Mouse (Mus musculus): Measurements from ENCODE around the gene Sim1.

The Sim1 gene

GRCm38 (mm10) chr10:50901601-50902475 is 7.3 kb downstream of the Sim1 start:
- in situ Hi-C loops (cut with MseI, MboI), result loop anchor here (10.0 to 25.0 kb wide), 3 partner anchors 360 to 510 kb away; no protein-coding TSS in a partner anchor

DNA sequence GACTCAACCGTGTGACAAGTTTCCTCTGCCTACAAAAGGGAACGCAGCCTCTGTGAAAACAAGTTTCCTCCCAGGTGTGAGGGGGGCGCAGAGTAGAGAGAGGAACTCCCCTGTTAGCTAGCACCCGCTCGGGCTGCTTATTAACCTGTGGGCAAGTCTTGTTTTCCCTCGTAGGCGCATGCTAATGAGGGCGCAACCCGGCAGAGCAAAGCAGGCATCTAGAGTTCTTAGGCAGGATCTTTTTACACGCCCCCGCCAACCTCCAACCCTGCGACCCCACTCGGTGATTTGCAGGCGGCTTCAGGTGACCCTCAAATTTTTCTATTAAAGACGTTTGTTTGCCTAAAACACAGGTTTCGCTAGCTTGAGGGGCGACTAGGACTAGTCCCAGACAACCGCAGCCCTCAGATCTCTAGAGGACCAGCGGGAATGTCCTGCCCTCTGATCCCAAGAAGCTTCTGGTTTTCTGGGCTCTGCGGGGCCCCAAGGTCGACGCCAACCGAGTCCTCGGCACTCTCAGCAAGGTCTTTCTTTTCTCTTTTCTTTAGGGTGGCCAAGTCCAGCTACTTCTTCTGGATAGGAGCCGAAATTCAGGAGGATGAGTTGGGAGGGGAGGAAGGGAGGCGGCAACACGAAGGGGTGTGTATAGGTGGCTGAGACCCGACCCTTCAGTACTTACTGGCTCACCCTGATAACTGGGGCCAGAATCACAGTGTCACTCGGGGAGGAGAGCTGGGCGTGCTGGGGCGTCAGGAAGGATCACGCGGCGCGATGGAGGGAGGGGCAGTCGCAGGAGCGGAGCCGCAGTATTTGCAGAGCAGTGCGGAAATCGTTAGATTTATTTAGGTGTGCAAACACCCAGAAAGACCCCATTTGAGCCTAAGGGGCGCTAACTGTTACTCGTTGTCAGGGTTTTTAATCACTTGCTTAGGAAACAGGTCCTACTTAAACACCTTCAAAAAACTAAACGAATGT is 8.5 kb downstream of the Sim1 start:
- in situ Hi-C loops (cut with MseI, MboI), result loop anchor here (10.0 to 25.0 kb wide), 3 partner anchors 359 to 509 kb away; no protein-coding TSS in a partner anchor

GRCm38 (mm10) chr10:50903846-50904763 is 9.6 kb downstream of the Sim1 start:
- in situ Hi-C loops (cut with MseI, MboI), result loop anchor here (10.0 to 25.0 kb wide), 3 partner anchors 358 to 508 kb away; no protein-coding TSS in a partner anchor

DNA sequence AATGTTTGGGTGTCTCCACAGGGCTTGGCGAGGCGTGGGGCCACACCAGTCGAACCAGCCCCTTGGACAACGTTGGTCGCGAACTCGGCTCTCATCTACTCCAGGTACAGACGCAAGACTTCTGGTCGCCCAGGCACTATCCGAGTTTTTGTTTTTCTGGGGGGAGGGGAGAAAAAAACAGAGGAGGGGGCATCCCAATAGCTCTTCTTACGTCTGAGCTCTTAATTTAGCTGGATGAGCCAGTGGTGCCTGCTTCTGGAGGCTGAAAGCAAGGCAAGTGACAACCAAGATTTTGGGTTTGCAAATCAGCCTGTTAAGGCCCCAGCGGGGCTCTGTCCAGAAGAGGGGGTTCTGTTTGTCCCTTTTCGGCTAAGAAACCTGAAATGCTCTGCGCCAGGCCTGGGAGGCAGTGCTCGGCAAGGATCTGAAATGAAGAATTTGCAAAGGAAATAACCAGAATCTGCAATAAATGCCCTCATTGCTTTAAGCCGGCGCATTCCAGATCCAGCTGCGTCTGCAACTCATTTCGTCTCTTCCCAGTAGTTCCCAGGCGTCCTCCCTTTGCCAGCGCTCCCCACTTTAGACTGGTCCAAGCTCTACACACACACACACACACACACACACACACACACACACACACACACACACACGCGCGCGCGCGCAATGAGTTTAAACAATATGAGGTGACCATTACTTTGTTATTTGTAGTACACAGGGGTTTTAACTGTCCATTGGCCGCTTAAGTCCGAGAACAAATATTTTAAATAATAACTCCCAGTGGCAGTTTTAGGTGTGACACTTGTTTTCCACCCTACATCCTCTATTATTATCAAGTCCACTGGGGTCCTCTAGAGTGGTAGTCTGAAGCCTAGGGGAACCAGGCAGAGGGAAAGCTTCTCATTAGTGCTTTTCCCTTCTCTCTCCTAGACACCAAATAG is 10.5 kb downstream of the Sim1 start:
- in situ Hi-C loops (cut with MseI, MboI), result loop anchor here (10.0 to 25.0 kb wide), 3 partner anchors 357 to 507 kb away; no protein-coding TSS in a partner anchor

- in situ Hi-C loops (cut with MseI, MboI), result loop anchor here (25.0 kb wide), 2 partner anchors 352 to 502 kb away; no protein-coding TSS in a partner anchor
Measured at GRCm38 (mm10) chr10:50910400-50910799, 15.8 kb downstream of the Sim1 start.

DNA sequence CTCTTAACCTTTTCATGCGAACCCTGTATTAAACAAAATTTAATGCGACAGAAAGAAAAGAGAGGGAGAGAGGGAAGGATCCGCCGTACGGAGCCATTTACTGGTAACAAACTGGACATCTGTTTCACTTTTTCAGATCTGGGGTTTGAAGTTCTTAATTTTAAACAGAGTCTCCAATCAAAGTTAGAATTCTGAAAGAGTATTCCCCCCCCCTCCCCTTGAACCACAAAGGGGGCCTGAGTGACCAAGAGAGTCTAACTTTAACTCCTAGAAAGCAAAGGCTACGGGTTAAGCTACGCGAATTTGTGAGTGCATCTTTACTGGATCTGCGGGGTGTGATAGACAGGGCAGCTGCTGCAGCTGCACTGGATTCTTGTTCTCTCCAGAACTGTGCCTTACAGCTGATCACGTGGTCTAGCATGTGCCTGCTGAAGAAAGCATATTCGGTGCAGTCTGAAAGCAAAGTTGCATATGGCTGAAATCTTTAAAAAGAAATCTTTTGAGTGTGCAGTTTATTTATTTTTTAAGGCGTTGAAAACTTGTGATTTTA is 16.4 kb downstream of the Sim1 start:
- in situ Hi-C loops (cut with MseI, MboI), result loop anchor here (25.0 kb wide), 2 partner anchors 351 to 501 kb away; no protein-coding TSS in a partner anchor

- in situ Hi-C loops (cut with MseI, MboI), result loop anchor here (25.0 kb wide), 2 partner anchors 347 to 497 kb away; no protein-coding TSS in a partner anchor
Measured at GRCm38 (mm10) chr10:50915607-50916006, 21.1 kb downstream of the Sim1 start.

DNA sequence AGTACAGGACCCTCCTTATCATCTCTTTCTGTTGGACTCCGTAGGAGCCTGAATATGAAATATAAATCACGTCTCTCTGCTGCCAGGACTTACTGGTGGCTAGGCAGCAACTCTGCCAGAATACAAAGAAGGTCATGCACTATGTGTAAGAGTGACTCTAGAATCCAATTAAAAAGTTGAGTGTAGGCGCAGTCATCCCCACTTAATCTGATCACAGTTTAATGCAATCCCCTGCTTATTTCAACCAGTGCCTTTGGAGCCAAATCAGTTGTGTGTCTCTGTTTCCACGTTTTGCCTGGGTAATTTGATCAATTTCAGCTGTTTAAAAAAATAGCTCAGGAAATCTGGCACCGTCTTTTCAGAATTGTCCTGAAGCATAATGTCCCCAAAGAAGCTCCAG is 34.7 kb downstream of the Sim1 start:
- in situ Hi-C loops (cut with MseI, MboI), result no loop called here

DNA sequence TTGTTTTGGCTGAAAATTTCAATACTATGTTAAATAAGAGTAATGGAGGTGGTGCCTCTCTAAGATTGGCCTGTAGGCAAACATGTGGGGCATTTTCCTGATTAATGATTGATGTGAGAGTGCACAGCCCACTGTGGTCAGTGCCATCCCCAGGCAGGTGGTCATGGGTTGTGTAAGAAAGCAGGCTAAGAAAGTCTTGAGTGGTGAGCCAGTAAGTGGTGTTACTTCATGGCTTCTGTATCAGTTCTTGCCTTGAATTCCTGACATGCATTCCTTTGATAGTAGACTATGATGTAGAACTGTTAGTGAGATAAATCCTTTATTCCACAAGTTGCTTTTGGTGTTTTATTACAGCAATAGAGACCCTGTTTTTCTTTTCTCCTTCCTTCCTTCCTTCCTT is 41.1 kb downstream of the Sim1 start:
- in situ Hi-C loops (cut with MseI, MboI), result no loop called here

DNA sequence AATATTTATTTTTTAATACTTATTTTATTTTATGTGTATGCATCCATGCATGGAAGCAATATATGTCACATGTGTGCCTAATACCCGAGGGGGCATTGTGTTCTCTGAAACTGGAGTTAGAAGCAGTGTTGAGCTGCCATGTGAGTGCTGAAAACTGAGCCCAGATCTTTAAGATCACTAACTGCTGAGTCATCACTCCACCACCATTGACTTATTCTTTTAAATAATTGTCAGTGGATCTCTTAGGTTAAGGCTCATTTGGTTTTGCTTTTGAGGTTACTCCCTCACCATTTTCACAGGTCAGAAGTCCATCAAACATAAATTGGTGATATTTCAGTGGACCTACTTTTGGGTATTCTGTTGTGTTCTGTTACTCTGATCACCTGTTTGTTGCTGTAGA is 79.1 kb downstream of the Sim1 start:
- in situ Hi-C loops (cut with MseI, MboI), result no loop called here

DNA sequence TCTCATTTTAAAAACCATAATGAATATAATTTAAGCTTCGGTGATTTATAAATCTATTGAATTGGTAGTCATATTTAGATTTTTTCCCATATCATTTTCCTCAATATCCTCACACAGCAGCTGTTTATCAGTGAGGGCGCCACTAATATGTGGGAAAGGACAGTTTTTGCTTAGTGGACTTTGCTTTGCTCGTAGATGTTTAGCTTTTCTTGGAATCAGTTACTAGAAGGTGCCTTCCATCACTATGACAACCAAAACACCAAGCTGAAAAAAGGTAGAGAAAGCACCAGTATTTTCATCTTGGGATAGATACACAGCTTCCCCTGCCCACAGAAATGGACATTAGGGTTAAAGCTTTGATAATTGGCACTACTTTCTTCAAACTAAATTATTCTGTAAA is 87.3 kb downstream of the Sim1 start:
- in situ Hi-C loops (cut with MseI, MboI), result no loop called here

GRCm38 (mm10) chr10:50983620-50984019 is 89.1 kb downstream of the Sim1 start:
- in situ Hi-C loops (cut with MseI, MboI), result no loop called here

- in situ Hi-C loops (cut with MseI, MboI), result no loop called here
Measured at GRCm38 (mm10) chr10:51007798-51008197, 113.2 kb downstream of the Sim1 start.

DNA sequence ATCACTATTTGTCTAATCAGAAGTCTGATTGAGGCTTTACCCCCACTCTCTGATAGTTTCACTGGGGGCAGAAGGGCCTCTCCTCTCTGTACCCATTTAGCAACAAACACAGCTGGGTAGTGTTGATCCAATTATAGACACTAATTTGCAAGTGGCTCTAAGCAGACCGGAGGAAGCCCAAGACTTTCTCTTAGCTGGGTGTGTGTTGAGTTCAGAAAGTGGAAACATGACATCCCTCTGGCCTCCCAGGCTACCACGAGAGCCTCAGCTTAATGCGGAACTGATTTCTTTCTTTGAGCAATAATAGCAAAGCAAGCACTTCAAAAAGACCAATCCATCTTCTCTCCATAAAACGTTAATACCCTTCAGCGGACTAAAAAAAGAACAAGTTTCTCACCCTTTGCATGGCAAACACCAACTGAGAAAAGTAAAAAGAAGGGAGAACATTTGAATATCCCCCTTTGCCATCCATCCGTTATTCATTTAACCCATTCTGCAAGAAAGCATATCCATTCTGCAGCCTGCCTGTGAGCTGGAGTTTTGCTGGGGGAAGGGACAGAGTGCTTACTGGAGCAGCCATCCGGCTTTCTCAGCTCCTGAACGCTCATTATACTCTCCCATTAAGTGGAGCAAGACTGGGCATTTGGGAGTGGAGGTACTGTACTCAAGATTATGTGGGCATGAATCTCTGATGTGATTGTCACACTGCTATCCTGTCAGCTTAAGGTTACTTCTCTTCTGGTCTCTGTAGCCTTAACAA is 117.0 kb downstream of the Sim1 start:
- in situ Hi-C loops (cut with MseI, MboI), result no loop called here

DNA sequence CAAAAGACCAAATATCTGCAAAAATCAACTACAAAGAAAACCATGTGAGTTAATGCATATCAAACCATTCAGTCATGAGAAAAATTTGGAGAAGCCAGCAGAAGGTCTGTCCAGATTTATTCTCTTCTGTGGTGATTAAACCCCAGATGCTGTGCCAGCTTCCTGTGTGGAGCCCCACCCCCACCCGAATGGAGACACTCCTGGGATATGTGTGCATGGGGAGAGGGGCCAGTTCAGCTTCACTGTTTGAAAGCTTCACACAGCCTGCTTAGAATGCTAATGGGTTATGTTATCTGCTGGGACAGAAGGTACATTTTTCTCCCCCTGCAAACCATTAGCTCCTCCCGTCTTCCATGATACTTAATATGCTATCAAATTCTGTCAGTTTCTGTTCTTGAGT is 120.3 kb downstream of the Sim1 start:
- in situ Hi-C loops (cut with MseI, MboI), result no loop called here

GRCm38 (mm10) chr10:51015362-51015761 is 120.8 kb downstream of the Sim1 start:
- in situ Hi-C loops (cut with MseI, MboI), result no loop called here

DNA sequence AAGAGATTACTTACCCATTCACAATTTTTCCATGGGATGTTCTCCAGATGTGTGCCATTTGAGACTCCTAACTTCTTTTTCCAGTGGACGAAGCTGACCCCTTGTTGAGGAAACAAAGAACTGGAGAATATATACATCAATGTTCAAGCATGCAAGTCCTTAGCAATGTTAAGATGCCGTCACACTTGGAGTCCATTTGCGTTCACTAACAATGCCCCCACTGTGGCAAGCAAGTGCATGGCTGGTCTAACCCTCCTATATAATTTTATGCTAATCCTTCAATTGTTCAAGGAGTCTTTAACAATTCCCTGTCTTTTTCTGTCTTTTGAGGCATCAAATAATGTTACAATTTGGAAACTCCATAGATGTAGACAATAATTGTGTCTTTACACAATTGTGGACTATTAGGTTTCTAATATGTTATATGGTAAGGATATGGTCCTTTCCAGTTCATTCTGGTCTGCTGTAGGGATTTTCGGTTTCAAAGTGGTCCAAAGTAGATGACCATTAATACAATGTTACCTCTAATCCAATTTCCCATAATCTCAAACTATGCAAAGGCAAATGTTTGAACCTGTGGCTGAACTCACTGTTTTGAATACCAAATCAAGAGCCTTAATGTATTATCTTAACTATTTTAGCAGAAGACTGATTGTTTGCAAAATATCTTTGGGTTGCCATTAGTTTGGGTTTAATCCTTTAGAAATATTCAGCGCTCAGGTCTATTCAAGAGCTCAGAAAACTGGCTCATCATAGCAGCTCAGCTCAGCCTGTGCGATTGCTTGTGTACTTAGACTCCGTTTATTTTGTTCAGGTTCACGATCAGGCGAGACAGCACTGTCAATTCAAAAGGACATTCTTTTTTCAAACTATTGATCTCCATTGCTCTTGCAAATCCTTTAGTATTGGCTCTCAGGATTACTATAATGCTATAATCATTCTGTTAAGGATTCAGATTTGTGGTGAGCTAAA is 129.0 kb downstream of the Sim1 start:
- in situ Hi-C loops (cut with MseI, MboI), result no loop called here
